Mouse (Mus musculus): ENCODE results near the gene Tchh. TPM values are rescaled to one million over a fixed set of nuclear protein-coding genes. Genes with fewer than 3 reads are reported as not detected.

Tchh gene
- 0.14 and 0.17 TPM in 2 replicates for polyA plus RNA-seq (2015; fragmentation: Nextera tagmentation; extraction: Ambion mirVana)

DNA sequence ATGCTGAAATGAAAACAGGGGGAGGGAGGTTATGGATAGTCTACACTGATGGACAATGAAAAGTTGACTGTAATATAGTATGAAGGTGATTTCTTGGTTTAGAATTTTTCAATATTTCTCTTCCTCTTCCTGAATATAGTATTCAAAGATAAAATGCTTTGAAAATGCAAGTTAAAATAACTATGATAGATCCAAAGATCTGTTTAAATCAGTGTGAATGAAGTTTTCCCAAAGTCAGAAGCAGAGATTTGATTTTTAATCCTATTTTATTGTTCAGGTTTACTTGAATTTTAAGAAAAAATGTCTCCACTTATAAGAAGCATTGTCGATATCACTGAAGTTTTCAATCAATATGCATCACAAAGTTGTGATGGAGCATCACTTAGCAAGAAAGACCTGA lies at the start of gene Tchh:
TSS of gene Tchh (plus strand) at position 301 of the 400 bp plus-strand sequence.

DNA sequence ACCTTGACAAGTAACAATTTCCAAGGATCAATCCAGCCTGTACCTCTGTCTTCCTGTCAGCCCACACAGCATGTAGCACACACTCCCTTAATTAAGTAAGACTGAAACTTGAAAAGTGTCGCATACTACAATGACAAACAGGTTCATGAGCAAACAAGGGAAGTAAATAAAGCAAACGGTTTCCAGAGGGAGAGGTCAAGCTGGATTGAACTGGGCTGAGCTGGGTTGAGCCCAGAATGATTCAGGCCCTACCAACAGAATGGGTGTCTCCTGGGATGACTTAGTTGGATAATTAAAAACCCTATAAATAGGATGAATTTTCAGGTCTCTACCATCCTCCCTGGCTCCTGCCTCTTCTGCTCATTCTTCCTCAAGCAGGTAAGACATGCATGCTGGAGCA lies 48.8 kb upstream of the Tchh start, which contains the start of gene Rptn:
TSS of gene Rptn (plus strand) at position 334 of the 400 bp plus-strand sequence.

DNA sequence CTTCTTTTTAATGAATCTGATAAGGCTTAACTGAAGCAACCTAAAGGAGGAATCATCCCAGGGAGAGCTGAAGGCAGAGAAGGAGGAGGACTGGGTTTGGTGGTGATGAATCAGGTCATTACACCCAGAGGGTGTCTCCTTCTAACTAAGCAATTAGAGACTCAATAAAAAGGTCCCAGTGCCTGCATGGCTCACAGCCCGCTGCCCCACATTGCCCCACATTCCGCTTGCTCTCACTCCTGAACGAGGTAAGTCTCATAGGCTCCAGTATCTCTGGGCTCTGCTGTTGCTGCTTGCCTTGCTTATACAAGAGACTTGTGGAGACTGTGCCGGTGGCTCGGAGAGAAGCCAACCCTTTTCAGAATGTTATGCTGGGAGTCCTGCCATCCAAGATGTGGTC lies 26.4 kb downstream of the Tchh start, which contains the start of gene Tchhl1:
TSS of gene Tchhl1 (plus strand) at position 194 of the 400 bp plus-strand sequence.

Other genes starting within 250 kb of the Tchh start
- gene Flg2, start 245.1 kb upstream of the Tchh start, polyA plus RNA-seq (2015; fragmentation: Nextera tagmentation; extraction: Ambion mirVana), result not detected in 2 replicates
- gene Flg, start 168.8 kb upstream of the Tchh start, polyA plus RNA-seq (2015; fragmentation: Nextera tagmentation; extraction: Ambion mirVana), result 0.15 TPM in 1 of 2 replicates, not detected in the other
- not detected in 2 replicates for gene Hrnr, start 122.6 kb upstream of the Tchh start, polyA plus RNA-seq (2015; fragmentation: Nextera tagmentation; extraction: Ambion mirVana)
- 0.02 TPM in 1 of 2 replicates, not detected in the other for gene Rptn, start 48.6 kb upstream of the Tchh start, polyA plus RNA-seq (2015; fragmentation: Nextera tagmentation; extraction: Ambion mirVana)
- gene Tchhl1, start 26.4 kb downstream of the Tchh start, polyA plus RNA-seq (2015; fragmentation: Nextera tagmentation; extraction: Ambion mirVana), result not detected in 2 replicates
- 860 and 1,069 TPM in 2 replicates for gene S100a11, start 78.2 kb downstream of the Tchh start, polyA plus RNA-seq (2015; fragmentation: Nextera tagmentation; extraction: Ambion mirVana)
- gene S100a10, start 112.8 kb downstream of the Tchh start, polyA plus RNA-seq (2015; fragmentation: Nextera tagmentation; extraction: Ambion mirVana), result 135 and 145 TPM in 2 replicates
- gene Tdpoz2, start 210.4 kb downstream of the Tchh start, polyA plus RNA-seq (2015; fragmentation: Nextera tagmentation; extraction: Ambion mirVana), result not detected in 2 replicates
- gene Tdpoz1, start 234.0 kb downstream of the Tchh start, polyA plus RNA-seq (2015; fragmentation: Nextera tagmentation; extraction: Ambion mirVana), result not detected in 2 replicates